Mouse (Mus musculus) heart, adult 2 months (tissue): ENCODE measurements at regions not wholly inside any gene's neighbourhood (a gene's known extent, or its start where the extent isn't known, plus 50 kb on each side); places are given as distances from the start of the nearest gene placed in this dataset.

ENCODE experiments used
- DNase-seq, 2 experiments: peaks; one replicate each; pipeline ENCODE4 v3.0.0; 2021
- H3K27ac ChIP-seq: fragments of 200-600 bp; 2 replicates; pipeline ENCODE4 v1.8.1; 2022
- H3K27me3 ChIP-seq: fragments of 200-500 bp; 2 replicates; pipeline ENCODE4 v1.6.1; 2012; ENCODE audit warnings: mild to moderate bottlenecking, low read length, inconsistent platforms, mixed read lengths; ENCODE audit not compliant: control insufficient read depth, insufficient read depth
- H3K36me3 ChIP-seq: fragments of 200-500 bp; 2 replicates; pipeline ENCODE4 v1.6.1; 2012; ENCODE audit warnings: low read length, inconsistent platforms; ENCODE audit not compliant: control insufficient read depth, insufficient read depth
- H3K4me1 ChIP-seq: fragments of 200-500 bp; 2 replicates; pipeline ENCODE4 v1.6.1; 2011; ENCODE audit warnings: low read length; ENCODE audit not compliant: control insufficient read depth, insufficient read depth
- H3K4me3 ChIP-seq: fragments of 200-600 bp; 2 replicates; pipeline ENCODE4 v1.8.1; 2022
- H3K79me2 ChIP-seq: fragments of 200-500 bp; replicated peaks from 2 replicates; pipeline ENCODE4 v1.6.1; 2012; ENCODE audit warnings: mild to moderate bottlenecking, inconsistent platforms, low read length, moderate library complexity, mixed read lengths; ENCODE audit not compliant: control insufficient read depth, insufficient read depth
- H3K9ac ChIP-seq: fragments of 200-500 bp; 2 replicates; pipeline ENCODE4 v1.6.1; 2012; ENCODE audit warnings: low read depth, mild to moderate bottlenecking, control low read depth, inconsistent platforms, low read length, mixed read lengths
- CTCF ChIP-seq: fragments of 200-600 bp; IDR thresholded peaks from 2 replicates; pipeline ENCODE4 v1.8.1; 2022; ENCODE audit warnings: antibody characterized with exemption, mild to moderate bottlenecking, moderate library complexity
- EP300 ChIP-seq: fragments of 200-500 bp; IDR thresholded peaks from 2 replicates; pipeline ENCODE4 v1.6.1; 2011; ENCODE audit warnings: low read depth, low read length, control low read depth; ENCODE audit not compliant: insufficient read depth
- POLR2A ChIP-seq: fragments of 200-500 bp; IDR thresholded peaks from 2 replicates; pipeline ENCODE4 v1.6.1; 2011; ENCODE audit warnings: mild to moderate bottlenecking, low read depth, low read length, control low read depth; ENCODE audit not compliant: insufficient read depth
- WGBS: fragments of 180-500 bp; shearing (Covaris S2); methylation state at CpG from one replicate; pipeline ENCODE4 v1.1.7; 2018; 5-methylcytosine and 5-hydroxymethylcytosine counted together
- intact Hi-C: fragments of 180-260 bp; cut with DNase I; formaldehyde crosslinking; loops from one replicate; pipeline ENCODE4 v1.15.1; 2025

- H3K4me1 ChIP-seq, result no peaks in the 10 kb centered on the region
- peak; percentile 75 for TF ChIP-seq CTCF
- TF ChIP-seq POLR2A, result no peak
- TF ChIP-seq EP300, result peak; percentile 17; the same call in 1 of the 2 replicates
- no peaks in the 10 kb centered on the region for H3K79me2 ChIP-seq
- intact Hi-C loops, result loop anchor here (5.0 kb wide), 1 partner anchor 378 kb away; no protein-coding TSS in a partner anchor
- no peak overlapping the region for H3K27ac ChIP-seq
- no peak overlapping the region for H3K4me3 ChIP-seq
- no peaks in the 10 kb centered on the region for H3K27me3 ChIP-seq
- no peaks in the 10 kb centered on the region for H3K36me3 ChIP-seq
- H3K9ac ChIP-seq, result no peak overlapping the region
- DNase-seq, result peak; percentile 34
- WGBS, result 45% methylated on average over 11 of the region's 11 CpGs
Observed at GRCm38 (mm10) chr15:57644331-57644953, 167.0 kb upstream of the Slc22a22 start.

GRCm38 (mm10) chr15:57639115-57639514 lies 161.7 kb upstream of the Slc22a22 start:
- Histone ChIP-seq H3K4me3 (no peak overlapping the region), H3K27me3 (no peaks in the 10 kb centered on the region), H3K36me3 (no peaks in the 10 kb centered on the region), H3K9ac (no peak overlapping the region), H3K79me2 (no peaks in the 10 kb centered on the region), H3K4me1 (no peaks in the 10 kb centered on the region), H3K27ac (no peak overlapping the region)
- WGBS, result 59% methylated on average over 7 of the region's 7 CpGs
- no peak for DNase-seq
- intact Hi-C loops, result no loop called here
- no peak for TF ChIP-seq CTCF
- TF ChIP-seq POLR2A, result no peak
- TF ChIP-seq EP300, result no peak

DNA sequence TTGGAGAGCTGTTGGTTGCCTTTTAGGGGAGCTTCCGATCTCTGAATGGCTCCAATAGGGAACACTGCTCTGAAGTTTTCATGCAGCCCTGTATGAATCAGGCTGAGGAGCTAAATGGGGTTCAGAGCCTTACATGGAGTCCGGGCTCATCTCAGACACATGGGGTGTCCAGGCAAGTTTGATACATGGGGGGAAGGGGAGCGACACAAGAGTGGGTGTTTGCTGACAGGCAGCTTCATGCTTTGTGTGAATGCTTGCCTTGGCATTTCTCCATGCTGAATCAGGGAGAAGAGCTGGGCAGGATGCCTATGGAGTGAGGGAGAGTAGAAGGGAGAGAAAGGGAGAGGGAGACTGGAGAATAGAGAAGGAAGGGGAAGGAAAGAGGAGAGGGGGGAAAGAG lies 155.6 kb upstream of the Slc22a22 start:
- no peak for TF ChIP-seq EP300
- TF ChIP-seq CTCF, result no peak
- intact Hi-C loops, result no loop called here
- Histone ChIP-seq H3K27me3 (no peaks in the 10 kb centered on the region), H3K36me3 (no peaks in the 10 kb centered on the region), H3K79me2 (no peaks in the 10 kb centered on the region), H3K27ac (no peak overlapping the region), H3K4me3 (no peak overlapping the region), H3K4me1 (no peaks in the 10 kb centered on the region), H3K9ac (no peak overlapping the region)
- 76% methylated on average over 3 of the region's 3 CpGs for WGBS
- DNase-seq, result no peak

- H3K79me2 ChIP-seq, result no peaks in the 10 kb centered on the region
- no peaks in the 10 kb centered on the region for H3K27me3 ChIP-seq
- H3K27ac ChIP-seq, result no peak overlapping the region
- intact Hi-C loops, result no loop called here
- H3K36me3 ChIP-seq, result no peaks in the 10 kb centered on the region
- no peak overlapping the region for H3K9ac ChIP-seq
- WGBS, result 87% methylated on average over 8 of the region's 8 CpGs
- DNase-seq, result no peak
- no peak overlapping the region for H3K4me3 ChIP-seq
- no peaks in the 10 kb centered on the region for H3K4me1 ChIP-seq
- TF ChIP-seq EP300 (no peak), CTCF (no peak), POLR2A (no peak)
Observed at GRCm38 (mm10) chr15:57632537-57632936, 155.1 kb upstream of the Slc22a22 start.

DNA sequence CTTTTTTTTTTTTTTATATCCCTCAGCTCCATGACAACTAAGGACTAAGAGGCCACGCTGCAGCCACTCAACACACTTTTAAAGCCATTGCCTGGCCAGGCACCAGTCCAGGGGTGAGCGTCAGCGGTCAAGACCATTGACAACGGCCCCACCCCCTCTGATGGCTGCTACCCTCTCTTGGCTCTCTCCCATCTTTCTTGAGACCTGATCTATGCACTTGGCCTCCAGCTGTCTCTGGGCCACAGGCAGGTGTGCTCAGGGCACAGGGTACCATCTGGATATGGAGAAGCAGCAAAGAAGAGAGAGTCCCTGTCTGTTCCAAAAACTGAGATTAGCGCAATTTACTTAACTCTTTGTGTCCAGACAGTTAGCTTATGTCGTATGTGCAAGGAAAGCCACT lies 141.0 kb upstream of the Slc22a22 start:
- Histone ChIP-seq H3K36me3 (no peaks in the 10 kb centered on the region), H3K4me3 (no peak overlapping the region), H3K27ac (no peak overlapping the region), H3K9ac (no peak overlapping the region), H3K27me3 (no peaks in the 10 kb centered on the region), H3K4me1 (no peaks in the 10 kb centered on the region), H3K79me2 (no peaks in the 10 kb centered on the region)
- no peak for TF ChIP-seq EP300
- TF ChIP-seq CTCF, result no peak
- no peak for TF ChIP-seq POLR2A
- WGBS, result 74% methylated on average over 6 of the region's 6 CpGs
- intact Hi-C loops, result no loop called here
- no peak for DNase-seq

DNA sequence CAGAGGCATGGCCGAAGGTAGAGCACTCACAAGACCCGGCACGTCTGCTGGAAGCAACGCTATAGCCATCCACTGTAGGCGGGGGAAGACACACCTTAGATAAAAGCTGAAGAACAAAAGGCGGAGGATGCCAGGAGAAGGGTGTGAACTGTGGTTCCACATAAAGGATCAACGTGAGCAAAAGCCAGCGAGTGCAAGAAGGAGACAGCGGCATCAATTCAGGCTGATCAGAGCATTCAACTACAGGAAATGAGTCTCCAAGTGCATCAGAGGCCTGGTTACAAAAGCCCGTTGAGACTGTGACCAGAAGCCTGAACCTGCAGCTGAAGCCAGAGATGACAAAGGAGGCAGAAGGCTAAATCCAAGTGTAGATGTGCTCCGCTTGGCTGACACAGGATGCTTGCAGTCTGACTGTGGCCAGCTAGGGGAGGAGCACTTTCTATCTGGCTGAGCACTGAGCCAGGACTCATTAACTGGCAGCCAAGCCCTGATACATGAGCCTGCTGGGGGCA lies 139.5 kb upstream of the Slc22a22 start:
- 63% methylated on average over 11 of the region's 11 CpGs for WGBS
- TF ChIP-seq CTCF (no peak), POLR2A (no peak), EP300 (no peak)
- Histone ChIP-seq H3K27ac (no peak overlapping the region), H3K36me3 (no peaks in the 10 kb centered on the region), H3K27me3 (no peaks in the 10 kb centered on the region), H3K4me3 (no peak overlapping the region), H3K79me2 (no peaks in the 10 kb centered on the region), H3K4me1 (no peaks in the 10 kb centered on the region), H3K9ac (no peak overlapping the region)
- intact Hi-C loops, result no loop called here
- peak in 1 of 2 experiments; percentile 7 for DNase-seq
